Mouse (Mus musculus) forebrain, embryonic 11.5 days (tissue): Measurements from ENCODE around the gene Bcdin3d. TPM values are rescaled to one million over a fixed set of nuclear protein-coding genes. Genes with fewer than 3 reads are reported as not detected.
"Not testable (repeated sequence)": the region's sequence is repeated elsewhere in the genome, so short reads cannot be mapped to it uniquely, and the experiment has no call there.

Experiments
- ATAC-seq: fragments of 200-750 bp; cut with Nextera tagmentation; replicated peaks from 2 replicates; pipeline ENCODE4 v1.8.0; 2017; ENCODE audit warnings: moderate TSS enrichment; ENCODE audit not compliant: low FRiP score
- DNase-seq: peaks from one replicate; pipeline ENCODE4 v3.0.0-alpha.2; 2017; ENCODE audit warnings: low spot score
- H3K27ac ChIP-seq: fragments of 300-500 bp; sonication (generic); 2 replicates; pipeline ENCODE4 v1.5.1; 2014; ENCODE audit warnings: low read depth, low read length
- H3K27me3 ChIP-seq: fragments of 300-500 bp; sonication (generic); 2 replicates; pipeline ENCODE4 v1.6.1; 2014; ENCODE audit warnings: mild to moderate bottlenecking, low read length, mixed read lengths; ENCODE audit not compliant: control insufficient read depth, insufficient read depth
- H3K36me3 ChIP-seq: fragments of 300-500 bp; sonication (generic); 2 replicates; pipeline ENCODE4 v1.6.1; 2014; ENCODE audit warnings: mild to moderate bottlenecking, low read length, moderate library complexity, mixed read lengths; ENCODE audit not compliant: control insufficient read depth, insufficient read depth
- H3K4me1 ChIP-seq: fragments of 300-500 bp; sonication (generic); replicated peaks from 2 replicates; pipeline ENCODE4 v1.6.1; 2014; ENCODE audit warnings: low read length, mixed read lengths; ENCODE audit not compliant: control insufficient read depth, insufficient read depth
- H3K4me2 ChIP-seq: fragments of 300-500 bp; sonication (generic); 2 replicates; pipeline ENCODE4 v1.6.1; 2014; ENCODE audit warnings: low read depth, mild to moderate bottlenecking, low read length, moderate library complexity, mixed read lengths; ENCODE audit not compliant: severe bottlenecking
- H3K4me3 ChIP-seq: fragments of 300-500 bp; sonication (generic); 2 replicates; pipeline ENCODE4 v1.5.1; 2014; ENCODE audit warnings: low read depth, low read length
- H3K9ac ChIP-seq: fragments of 300-500 bp; sonication (generic); 2 replicates; pipeline ENCODE4 v1.6.1; 2014; ENCODE audit warnings: low read length
- H3K9me3 ChIP-seq: fragments of 300-500 bp; sonication (generic); 2 replicates; pipeline ENCODE4 v1.6.1; 2016; ENCODE audit warnings: low read length, mixed read lengths; ENCODE audit not compliant: control insufficient read depth
- WGBS: fragments of 180-500 bp; shearing (Covaris S2); extraction: QIAGEN DNeasy Blood & Tissue Kit; methylation state at CpG from one replicate; pipeline ENCODE4 v1.1.7; 2014; 5-methylcytosine and 5-hydroxymethylcytosine counted together
- polyA plus RNA-seq: library from polyadenylated mRNA; unstranded; fragments of >200 nt; fragmentation: Nextera tagmentation; extraction: Ambion mirVana; gene quantifications from 2 replicates; pipeline ENCODE4 v1.2.1, GENCODE M21; 2014

Bcdin3d gene
- polyA plus RNA-seq, 1 experiment from 2014 or later = 21.5 TPM

GRCm38 (mm10) chr15:99454585-99455279 is 19.8 kb downstream of the Bcdin3d start:
- Histone ChIP-seq H3K27me3 (no peaks in the 10 kb centered on the region), H3K4me2 (no peak overlapping the region), H3K4me3 (no peak overlapping the region), H3K9me3 (no peaks in the 10 kb centered on the region), H3K27ac (no peak overlapping the region), H3K4me1 (peaks cover 2% of the 10 kb centered on the region; the same call in 1 of the 2 replicates), H3K36me3 (no peaks in the 10 kb centered on the region), H3K9ac (no peak overlapping the region)
- WGBS = 87% methylated on average over 7 of the region's 7 CpGs
- DNase-seq (no peak), ATAC-seq (no peak)

- WGBS = 81% methylated on average over 11 of the region's 11 CpGs
- H3K9me3 ChIP-seq = no peaks in the 10 kb centered on the region
- H3K4me2 ChIP-seq = no peak overlapping the region
- H3K4me3 ChIP-seq = no peak overlapping the region
- H3K27me3 ChIP-seq = no peaks in the 10 kb centered on the region
- peaks cover 2% of the 10 kb centered on the region; the same call in 1 of the 2 replicates for H3K4me1 ChIP-seq
- DNase-seq (no peak), ATAC-seq (no peak)
- no peaks in the 10 kb centered on the region for H3K36me3 ChIP-seq
- H3K27ac ChIP-seq = no peak overlapping the region
- H3K9ac ChIP-seq = no peak overlapping the region
These were observed 21.2 kb downstream of the Bcdin3d start for GRCm38 (mm10) chr15:99453153-99453900.

GRCm38 (mm10) chr15:99449751-99450280 is 24.7 kb downstream of the Bcdin3d start:
- no peak for ATAC-seq

GRCm38 (mm10) chr15:99449131-99449750 is 25.3 kb downstream of the Bcdin3d start:
- no peaks in the 10 kb centered on the region for H3K9me3 ChIP-seq
- no peak overlapping the region for H3K4me2 ChIP-seq
- H3K4me3 ChIP-seq = no peak overlapping the region
- DNase-seq (no peak), ATAC-seq (no peak)
- no peaks in the 10 kb centered on the region for H3K36me3 ChIP-seq
- WGBS = 88% methylated on average over 9 of the region's 9 CpGs
- no peak overlapping the region for H3K9ac ChIP-seq
- H3K27me3 ChIP-seq = no peaks in the 10 kb centered on the region
- H3K27ac ChIP-seq = 0 out of 2 replicates have a peak overlapping the region, but pooled peaks have one; percentile 12
- H3K4me1 ChIP-seq = no peaks in the 10 kb centered on the region; the same call in 1 of the 2 replicates

More at GRCm38 (mm10) chr15:99449751-99450280, 24.7 kb downstream of the Bcdin3d start:
- Histone ChIP-seq H3K4me3 (no peak overlapping the region), H3K27ac (0 out of 2 replicates have a peak overlapping the region, but pooled peaks have one; percentile 12), H3K4me1 (no peaks in the 10 kb centered on the region; the same call in 1 of the 2 replicates), H3K4me2 (no peak overlapping the region), H3K9me3 (no peaks in the 10 kb centered on the region), H3K9ac (no peak overlapping the region), H3K36me3 (no peaks in the 10 kb centered on the region), H3K27me3 (no peaks in the 10 kb centered on the region)
- WGBS = 89% methylated on average over 8 of the region's 8 CpGs
- DNase-seq = no peak

GRCm38 (mm10) chr15:99446136-99446535 is 28.4 kb downstream of the Bcdin3d start:
- WGBS = 89% methylated on average over 10 of the region's 10 CpGs
- not testable (repeated sequence) for H3K4me1 ChIP-seq, ATAC-seq, H3K4me2 ChIP-seq, DNase-seq, H3K36me3 ChIP-seq, H3K9me3 ChIP-seq, H3K4me3 ChIP-seq, H3K27me3 ChIP-seq, H3K27ac ChIP-seq, H3K9ac ChIP-seq

GRCm38 (mm10) chr15:99445567-99445966 is 29.0 kb downstream of the Bcdin3d start:
- no peak for DNase-seq
- H3K36me3 ChIP-seq = no peaks in the 10 kb centered on the region
- H3K27ac ChIP-seq = no peak overlapping the region
- no peak overlapping the region for H3K9ac ChIP-seq
- no peaks in the 10 kb centered on the region for H3K9me3 ChIP-seq
- H3K27me3 ChIP-seq = no peaks in the 10 kb centered on the region
- peaks cover 2% of the 10 kb centered on the region; the same call in 1 of the 2 replicates for H3K4me1 ChIP-seq
- no peak overlapping the region for H3K4me2 ChIP-seq
- no peak for ATAC-seq
- H3K4me3 ChIP-seq = no peak overlapping the region
- WGBS = 71% methylated on average over 6 of the region's 6 CpGs

GRCm38 (mm10) chr15:99442358-99442757 is 32.2 kb downstream of the Bcdin3d start:
- no peak for ATAC-seq
- 84% methylated on average over 7 of the region's 7 CpGs for WGBS
- H3K4me2 ChIP-seq = no peak overlapping the region

GRCm38 (mm10) chr15:99440816-99441457 is 33.6 kb downstream of the Bcdin3d start:
- H3K4me3 ChIP-seq = no peak overlapping the region
- H3K9me3 ChIP-seq = no peaks in the 10 kb centered on the region
- DNase-seq (no peak), ATAC-seq (no peak)
- WGBS = 70% methylated on average over 8 of the region's 8 CpGs
- 0 out of 2 replicates have a peak overlapping the region, but pooled peaks have one; percentile 3 for H3K27ac ChIP-seq
- peaks cover 4% of the 10 kb centered on the region; the same call in 1 of the 2 replicates for H3K4me1 ChIP-seq
- no peak overlapping the region; the same call in 1 of the 2 replicates for H3K9ac ChIP-seq
- H3K36me3 ChIP-seq = no peaks in the 10 kb centered on the region
- no peaks in the 10 kb centered on the region for H3K27me3 ChIP-seq
- no peak overlapping the region for H3K4me2 ChIP-seq

More at GRCm38 (mm10) chr15:99442358-99442757, 32.2 kb downstream of the Bcdin3d start:
- no peaks in the 10 kb centered on the region for H3K27me3 ChIP-seq
- DNase-seq = no peak
- no peaks in the 10 kb centered on the region for H3K36me3 ChIP-seq
- H3K4me1 ChIP-seq = peaks cover 4% of the 10 kb centered on the region; the same call in 1 of the 2 replicates
- no peak overlapping the region for H3K27ac ChIP-seq
- H3K9me3 ChIP-seq = no peaks in the 10 kb centered on the region
- no peak overlapping the region for H3K9ac ChIP-seq
- H3K4me3 ChIP-seq = no peak overlapping the region
